Comparison of ENCODE assay signal across 9 mouse cellular contexts in genomic region chr15:86058394-86058915, GRCm38 (mm10). TPM values are rescaled to one million over a fixed set of nuclear protein-coding genes. Genes with fewer than 3 reads are reported as not detected.
DNase-seq lines count a peak whose midpoint lies in the region; ATAC-seq and TF ChIP-seq lines count a peak whose summit lies in the region.
"Had no signal": no experiment of that assay in that cellular context is flagged by ENCODE, and none has a peak within 500 bp of the region (broad histone marks: within the 10 kb centered on the region; RNA-seq: fewer than 3 reads in every experiment).

No protein-coding gene starts in this region.

- TF ChIP-seq CTCF in heart, adult 2 months (IDR thresholded peaks at IDR 0.05): no peak

- intact Hi-C loops in heart, adult 2 months (cut with DNase I): loop anchor here (1.0 to 10.0 kb wide), 3 partner anchors 20 to 156 kb away; partner anchors contain the start of gene Tbc1d22a

- DNase-seq in 3T3-L1 (ENCODE audit: low read depth, low spot score): peak; percentile 58
- DNase-seq in adrenal gland, postnatal 4 days (ENCODE audit: low spot score in 2 of 2): peak; percentile 57 to 69
- DNase-seq in embryonic facial prominence, embryonic 14.5 days (ENCODE audit: low spot score): peak; percentile 91
- peak; percentile 88 to 90 for DNase-seq in heart, adult 2 months
- peak; percentile 74 to 78 for DNase-seq in kidney, adult 8-10 months
- peak; percentile 69 to 89 for DNase-seq in spleen, postnatal 10 days (ENCODE audit: low spot score in 2 of 2)

- peak overlapping the region; percentile 89 for H3K4me2 ChIP-seq in embryonic facial prominence, embryonic 14.5 days (ENCODE audit: low read depth, low read length)
- peak overlapping the region; percentile 83 for H3K4me2 ChIP-seq in limb, embryonic 13.5 days (replicated peaks)
- peak overlapping the region; percentile 88 for H3K4me2 ChIP-seq in midbrain, embryonic 15.5 days

- TF ChIP-seq POLR2A in heart, adult 2 months (IDR thresholded peaks at IDR 0.05; ENCODE audit: insufficient read depth, low read depth, low read length): peak; percentile 60

- no peaks in the 10 kb centered on the region for H3K9me3 ChIP-seq in embryonic facial prominence, embryonic 14.5 days (ENCODE audit: control insufficient read depth, low read length)
- no peaks in the 10 kb centered on the region for H3K9me3 ChIP-seq in limb, embryonic 13.5 days
- H3K9me3 ChIP-seq in midbrain, embryonic 15.5 days: no peaks in the 10 kb centered on the region

- ATAC-seq in embryonic facial prominence, embryonic 14.5 days (ENCODE audit: low read depth): peak; percentile 78
- peak; percentile 78 for ATAC-seq in limb, embryonic 13.5 days (ENCODE audit: low FRiP score, low read depth)
- peak; percentile 75 for ATAC-seq in midbrain, embryonic 15.5 days (replicated peaks)
- ATAC-seq: Patski had no signal

- H3K36me3 ChIP-seq in embryonic facial prominence, embryonic 14.5 days (ENCODE audit: control insufficient read depth, insufficient read depth, low read length): no peaks in the 10 kb centered on the region
- H3K36me3 ChIP-seq in heart, adult 2 months (ENCODE audit: control insufficient read depth, insufficient read depth, low read length): no peaks in the 10 kb centered on the region
- H3K36me3 ChIP-seq in limb, embryonic 13.5 days: no peaks in the 10 kb centered on the region
- no peaks in the 10 kb centered on the region for H3K36me3 ChIP-seq in midbrain, embryonic 15.5 days (replicated peaks)

- H3K27me3 ChIP-seq in embryonic facial prominence, embryonic 14.5 days (replicated peaks; ENCODE audit: control insufficient read depth, insufficient read depth, low read length): no peaks in the 10 kb centered on the region
- no peaks in the 10 kb centered on the region for H3K27me3 ChIP-seq in heart, adult 2 months (ENCODE audit: control insufficient read depth, insufficient read depth, low read length)
- H3K27me3 ChIP-seq in limb, embryonic 13.5 days: no peaks in the 10 kb centered on the region
- H3K27me3 ChIP-seq in midbrain, embryonic 15.5 days (replicated peaks): no peaks in the 10 kb centered on the region
- H3K27me3 ChIP-seq: Patski had no signal

- H3K79me2 ChIP-seq in heart, adult 2 months (replicated peaks; ENCODE audit: control insufficient read depth, insufficient read depth, low read length): peaks cover 5% of the 10 kb centered on the region

- H3K4me1 ChIP-seq in embryonic facial prominence, embryonic 14.5 days (ENCODE audit: control insufficient read depth, insufficient read depth, low read length): peaks cover 34% of the 10 kb centered on the region
- H3K4me1 ChIP-seq in heart, adult 2 months (ENCODE audit: control insufficient read depth, insufficient read depth, low read length): peaks cover 31% of the 10 kb centered on the region
- peaks cover 44% of the 10 kb centered on the region for H3K4me1 ChIP-seq in limb, embryonic 13.5 days
- H3K4me1 ChIP-seq in midbrain, embryonic 15.5 days: peaks cover 52% of the 10 kb centered on the region

- H3K4me3 ChIP-seq in embryonic facial prominence, embryonic 14.5 days (ENCODE audit: low read depth, low read length): peak overlapping the region; percentile 93
- H3K4me3 ChIP-seq in heart, adult 2 months: peak overlapping the region; percentile 61
- H3K4me3 ChIP-seq in limb, embryonic 13.5 days: peak overlapping the region; percentile 85
- H3K4me3 ChIP-seq in midbrain, embryonic 15.5 days: peak overlapping the region; percentile 66

- 0 out of 2 replicates have a peak, but pooled peaks have one; percentile 53 for TF ChIP-seq EP300 in heart, adult 2 months (IDR thresholded peaks at IDR 0.05; ENCODE audit: insufficient read depth, low read depth, low read length)

- H3K27ac ChIP-seq in embryonic facial prominence, embryonic 14.5 days (replicated peaks; ENCODE audit: low read depth, low read length): peak overlapping the region; percentile 67
- H3K27ac ChIP-seq in heart, adult 2 months: peak overlapping the region; percentile 96
- peak overlapping the region; percentile 58; the same call in 1 of the 2 replicates for H3K27ac ChIP-seq in limb, embryonic 13.5 days
- peak overlapping the region; percentile 94 for H3K27ac ChIP-seq in midbrain, embryonic 15.5 days

- peak overlapping the region; percentile 96 for H3K9ac ChIP-seq in embryonic facial prominence, embryonic 14.5 days (ENCODE audit: low read depth, low read length)
- H3K9ac ChIP-seq in heart, adult 2 months (ENCODE audit: low read depth, low read length): peak overlapping the region; percentile 98
- H3K9ac ChIP-seq in limb, embryonic 13.5 days: peak overlapping the region; percentile 97
- peak overlapping the region; percentile 90 for H3K9ac ChIP-seq in midbrain, embryonic 15.5 days

- WGBS in embryonic facial prominence, embryonic 14.5 days: under 1% methylated on average over 22 of the region's 70 CpGs
- 1% methylated on average over 47 of the region's 70 CpGs for WGBS in heart, adult 2 months
- 1% methylated on average over 57 of the region's 70 CpGs for WGBS in limb, embryonic 13.5 days
- WGBS in midbrain, embryonic 15.5 days: 0% methylated on average over 43 of the region's 70 CpGs

RNA-seq across cellular contexts. Expression of gene Gramd4, which starts 1.0 kb away (rescaled TPM):
- total RNA-seq in adrenal gland, postnatal 4 days (2021): 10 to 100 TPM; 22.9 to 23.1 TPM
- polyA plus RNA-seq in embryonic facial prominence, embryonic 14.5 days (2014; fragmentation: Nextera tagmentation; extraction: Ambion mirVana): 7.6 and 10.8 TPM in 2 replicates
- total RNA-seq in heart, adult 2 months (2021): 10 to 100 TPM; 27.6 to 31.5 TPM
- polyA plus RNA-seq in heart, adult 2 months (2012; rRNA removed): 25.3 and 39.8 TPM in 2 replicates
- polyA plus RNA-seq in limb, embryonic 13.5 days (2015; fragmentation: Nextera tagmentation; extraction: Ambion mirVana): 15.0 and 15.3 TPM in 2 replicates
- polyA plus RNA-seq in midbrain, embryonic 15.5 days (2015; fragmentation: Nextera tagmentation; extraction: Ambion mirVana): 41.0 and 41.7 TPM in 2 replicates

RNA-seq across cellular contexts. Expression of gene Celsr1, which starts 24.9 kb away (rescaled TPM):
- 10 to 100 TPM; 11.0 to 14.8 TPM for total RNA-seq in adrenal gland, postnatal 4 days (2021)
- 5.5 TPM in 2 replicates for polyA plus RNA-seq in embryonic facial prominence, embryonic 14.5 days (2014; fragmentation: Nextera tagmentation; extraction: Ambion mirVana)
- 1 to 10 TPM; 4.5 to 5.0 TPM for total RNA-seq in heart, adult 2 months (2021)
- 4.3 and 5.2 TPM in 2 replicates for polyA plus RNA-seq in heart, adult 2 months (2012; rRNA removed)
- polyA plus RNA-seq in limb, embryonic 13.5 days (2015; fragmentation: Nextera tagmentation; extraction: Ambion mirVana): 2.0 TPM in 2 replicates
- polyA plus RNA-seq in midbrain, embryonic 15.5 days (2015; fragmentation: Nextera tagmentation; extraction: Ambion mirVana): 1.6 and 2.2 TPM in 2 replicates

Comparison
In these comparisons a context has a peak if more than half of its experiments do, and no peak if none do; other contexts are left out.
1. Peak in every context shown above with its lines: DNase-seq, ATAC-seq, H3K4me3 ChIP-seq and H3K27ac ChIP-seq.